Mouse (Mus musculus): ENCODE measurements at regions not wholly inside any gene's neighbourhood (a gene's known extent, or its start where the extent isn't known, plus 50 kb on each side); places are given as distances from the start of the nearest gene placed in this dataset.

DNA sequence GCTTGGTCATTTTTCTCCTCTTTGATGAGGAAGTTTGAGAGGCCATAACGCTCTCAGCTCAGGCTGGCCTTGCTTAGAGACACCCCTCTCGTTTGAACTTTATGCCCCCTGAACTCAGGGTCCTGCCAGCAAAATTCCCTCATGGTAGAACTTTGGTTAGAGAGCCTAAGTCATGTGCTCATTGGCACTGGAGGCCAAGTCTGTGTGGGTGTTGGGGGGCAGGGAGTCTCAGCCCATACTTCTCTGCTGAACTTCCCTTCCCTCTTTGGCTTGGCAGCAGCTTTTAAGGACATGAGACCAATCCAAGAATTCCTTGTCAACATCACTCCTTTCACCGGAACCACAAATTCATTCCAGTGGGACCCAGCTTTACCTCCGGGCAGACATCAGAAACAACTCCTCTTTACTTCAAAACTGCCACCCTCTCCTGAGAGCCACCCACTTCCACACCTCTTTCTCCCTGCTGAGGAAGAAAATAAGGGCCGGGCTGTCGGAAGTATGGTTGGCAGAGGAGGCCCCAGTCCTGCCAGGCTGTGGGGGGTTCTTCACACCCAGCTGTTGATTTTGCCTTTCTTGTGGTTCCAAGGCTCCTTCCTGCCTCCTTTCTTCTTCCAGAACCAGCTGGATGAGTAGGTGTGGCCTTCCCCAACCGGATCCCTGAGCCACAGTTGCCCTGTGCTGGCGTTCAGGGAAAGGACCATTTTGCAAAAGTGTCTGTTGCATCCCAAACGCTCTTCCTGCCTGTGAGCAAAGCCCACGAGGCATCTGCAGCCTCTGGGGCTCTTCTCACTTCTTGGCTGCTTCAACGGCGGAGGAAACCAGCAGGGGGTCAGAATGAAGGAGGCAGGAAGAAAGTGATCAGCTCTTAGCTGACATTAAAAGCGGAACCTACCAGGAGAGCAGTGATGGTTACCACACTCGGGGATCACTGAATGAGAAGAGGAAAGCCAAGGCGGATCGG is 91.5 kb upstream of the Gadd45a start:
- 51% methylated on average over 16 of the region's 16 CpGs for WGBS
- no peak overlapping the region for H3K27ac ChIP-seq (ENCODE audit: insufficient read depth, low read depth, low read length)
- peaks cover 6% of the 10 kb centered on the region; the same call in 1 of the 2 replicates for H3K4me1 ChIP-seq (ENCODE audit: control insufficient read depth, insufficient read depth, low read length)
- H3K4me3 ChIP-seq (ENCODE audit: insufficient read depth, low read depth, low read length), result no peak overlapping the region
- no peak for TF ChIP-seq CTCF (IDR thresholded peaks at IDR 0.05; ENCODE audit: insufficient read depth, low read depth, low read length)
- no peak for TF ChIP-seq POLR2A (IDR thresholded peaks at IDR 0.05; ENCODE audit: insufficient read depth, low read depth, low read length)

DNA sequence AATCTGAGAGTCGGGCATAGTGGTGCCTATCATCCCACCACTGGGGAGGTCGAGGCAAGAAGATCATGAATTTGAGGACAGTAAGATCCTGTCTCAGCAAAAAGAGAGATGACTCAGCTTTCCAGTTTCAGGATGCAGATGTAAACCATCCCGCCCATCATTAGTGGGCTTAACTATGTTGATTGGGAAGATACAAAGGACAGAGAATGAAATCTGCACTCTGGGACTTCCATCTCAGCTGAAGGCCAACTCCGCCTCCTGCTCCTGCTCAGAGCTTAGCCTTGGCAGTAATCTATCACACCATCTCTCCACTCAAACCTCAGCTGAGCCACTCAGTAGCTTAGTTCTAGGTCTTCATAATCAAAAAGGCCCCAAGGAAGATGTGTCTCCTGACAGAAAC is 90.5 kb upstream of the Gadd45a start:
- Histone ChIP-seq H3K4me3 (ENCODE audit: insufficient read depth, low read depth, low read length) (no peak overlapping the region), H3K4me1 (ENCODE audit: control insufficient read depth, insufficient read depth, low read length) (peaks cover 6% of the 10 kb centered on the region; the same call in 1 of the 2 replicates), H3K27ac (ENCODE audit: insufficient read depth, low read depth, low read length) (no peak overlapping the region)
- TF ChIP-seq POLR2A (IDR thresholded peaks at IDR 0.05; ENCODE audit: insufficient read depth, low read depth, low read length), result no peak
- no peak for TF ChIP-seq CTCF (IDR thresholded peaks at IDR 0.05; ENCODE audit: insufficient read depth, low read depth, low read length)
- WGBS, result 95% methylated on average over 4 of the region's 4 CpGs

DNA sequence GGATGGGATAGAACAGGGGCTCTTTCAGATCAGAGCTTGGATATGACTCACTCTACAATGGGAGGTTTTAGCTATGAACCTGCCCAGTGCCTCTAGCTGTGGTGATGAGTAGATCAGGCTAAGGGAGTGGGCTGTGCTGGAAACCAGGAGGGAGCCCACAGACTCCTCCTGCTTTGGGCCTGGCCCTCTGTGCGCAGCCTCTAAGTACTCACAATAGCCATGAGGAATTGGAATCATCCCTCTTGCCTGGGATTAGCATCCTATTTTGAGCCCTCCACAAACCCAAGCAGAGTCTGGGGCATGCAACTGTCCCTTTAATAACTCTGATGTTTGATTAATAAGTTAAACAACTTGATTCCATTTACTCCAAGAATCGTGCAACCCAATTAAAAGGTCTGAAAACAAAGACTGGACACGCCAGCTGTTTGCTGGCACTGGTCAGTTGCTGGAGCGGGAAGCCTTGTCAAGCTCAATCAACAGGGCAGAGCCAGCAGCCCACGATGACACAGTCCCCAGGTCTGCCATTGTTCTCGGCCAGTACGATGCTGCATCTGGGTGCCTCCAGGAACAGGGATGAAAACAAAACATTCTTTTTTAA is 88.6 kb upstream of the Gadd45a start:
- Histone ChIP-seq H3K4me1 (ENCODE audit: control insufficient read depth, insufficient read depth, low read length) (peaks cover 6% of the 10 kb centered on the region; the same call in 1 of the 2 replicates), H3K4me3 (ENCODE audit: insufficient read depth, low read depth, low read length) (no peak overlapping the region), H3K27ac (ENCODE audit: insufficient read depth, low read depth, low read length) (no peak overlapping the region)
- WGBS, result 58% methylated on average over 7 of the region's 7 CpGs
- TF ChIP-seq POLR2A (IDR thresholded peaks at IDR 0.05; ENCODE audit: insufficient read depth, low read depth, low read length) (no peak), CTCF (IDR thresholded peaks at IDR 0.05; ENCODE audit: insufficient read depth, low read depth, low read length) (no peak)

DNA sequence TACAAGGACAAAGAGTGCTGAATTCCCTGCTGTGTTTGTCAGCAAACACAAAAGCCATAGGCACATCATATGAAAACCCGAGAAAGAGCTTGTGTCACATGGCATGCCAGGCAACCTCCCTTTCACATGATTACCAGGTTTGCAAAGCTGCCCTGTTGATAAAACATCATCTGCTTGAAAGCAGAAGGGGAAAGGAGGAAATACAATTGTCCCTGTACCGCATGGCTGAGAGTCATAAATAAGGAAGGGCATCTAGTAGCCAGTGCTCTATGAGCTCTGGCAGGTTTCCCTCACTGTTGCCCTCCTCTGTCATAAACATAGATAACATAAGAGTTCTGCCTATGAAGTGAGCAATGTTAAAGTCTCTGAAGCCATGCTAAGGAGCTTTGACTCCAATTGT is 86.8 kb upstream of the Gadd45a start:
- no peak for TF ChIP-seq POLR2A (IDR thresholded peaks at IDR 0.05; ENCODE audit: insufficient read depth, low read depth, low read length)
- TF ChIP-seq CTCF (IDR thresholded peaks at IDR 0.05; ENCODE audit: insufficient read depth, low read depth, low read length), result no peak
- Histone ChIP-seq H3K27ac (ENCODE audit: insufficient read depth, low read depth, low read length) (no peak overlapping the region), H3K4me3 (ENCODE audit: insufficient read depth, low read depth, low read length) (no peak overlapping the region), H3K4me1 (ENCODE audit: control insufficient read depth, insufficient read depth, low read length) (peaks cover 4% of the 10 kb centered on the region; the same call in 1 of the 2 replicates)
- 68% methylated on average over 2 of the region's 2 CpGs for WGBS

DNA sequence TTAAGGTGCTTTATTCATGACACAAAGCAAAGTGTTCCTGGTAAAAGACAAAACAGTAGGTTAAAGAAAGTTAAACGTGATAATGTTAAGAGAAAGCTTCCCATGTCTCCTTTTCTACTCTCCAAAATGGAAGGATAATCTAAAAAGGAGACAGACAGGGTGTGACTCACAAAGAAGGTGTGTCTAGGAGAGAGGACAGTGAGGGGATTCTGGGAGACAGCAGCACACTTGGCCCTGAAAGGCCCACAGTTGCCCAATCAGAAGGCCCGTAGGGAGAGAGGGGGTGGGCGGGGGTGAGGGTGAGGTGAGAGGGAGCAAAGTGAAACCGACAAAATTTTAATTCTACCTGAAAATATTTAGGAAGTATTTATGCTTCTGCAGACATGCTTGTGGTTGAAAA is 85.8 kb upstream of the Gadd45a start:
- H3K27ac ChIP-seq (ENCODE audit: insufficient read depth, low read depth, low read length), result no peak overlapping the region
- no peaks in the 10 kb centered on the region for H3K4me1 ChIP-seq (ENCODE audit: control insufficient read depth, insufficient read depth, low read length)
- TF ChIP-seq CTCF (IDR thresholded peaks at IDR 0.05; ENCODE audit: insufficient read depth, low read depth, low read length), result no peak
- no peak for TF ChIP-seq POLR2A (IDR thresholded peaks at IDR 0.05; ENCODE audit: insufficient read depth, low read depth, low read length)
- 80% methylated on average over 4 of the region's 4 CpGs for WGBS
- no peak overlapping the region for H3K4me3 ChIP-seq (ENCODE audit: insufficient read depth, low read depth, low read length)

DNA sequence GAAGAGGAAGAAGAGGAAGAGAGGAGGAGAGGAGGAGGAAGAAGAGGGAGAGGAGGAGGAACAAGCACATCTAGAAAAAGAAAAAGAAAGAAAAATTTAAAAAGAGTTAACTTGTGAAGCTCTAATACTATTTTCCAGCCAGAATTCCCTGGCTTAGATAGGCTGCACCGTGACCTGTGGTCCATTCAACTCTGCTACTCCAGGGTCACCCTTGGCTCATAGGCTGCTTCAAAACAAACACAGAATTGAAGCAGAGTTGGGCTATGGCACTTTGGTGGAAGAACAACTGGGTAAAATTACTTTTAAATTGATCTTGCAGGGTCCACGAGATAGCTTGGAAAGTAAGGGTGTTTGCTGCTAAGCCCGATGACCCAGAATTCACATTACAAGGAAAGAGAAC is 79.0 kb upstream of the Gadd45a start:
- 91% methylated on average over 3 of the region's 3 CpGs for WGBS
- Histone ChIP-seq H3K27ac (ENCODE audit: insufficient read depth, low read depth, low read length) (no peak overlapping the region), H3K4me3 (ENCODE audit: insufficient read depth, low read depth, low read length) (no peak overlapping the region), H3K4me1 (ENCODE audit: control insufficient read depth, insufficient read depth, low read length) (peaks cover 4% of the 10 kb centered on the region; the same call in 1 of the 2 replicates)
- TF ChIP-seq POLR2A (IDR thresholded peaks at IDR 0.05; ENCODE audit: insufficient read depth, low read depth, low read length), result no peak
- no peak for TF ChIP-seq CTCF (IDR thresholded peaks at IDR 0.05; ENCODE audit: insufficient read depth, low read depth, low read length)

DNA sequence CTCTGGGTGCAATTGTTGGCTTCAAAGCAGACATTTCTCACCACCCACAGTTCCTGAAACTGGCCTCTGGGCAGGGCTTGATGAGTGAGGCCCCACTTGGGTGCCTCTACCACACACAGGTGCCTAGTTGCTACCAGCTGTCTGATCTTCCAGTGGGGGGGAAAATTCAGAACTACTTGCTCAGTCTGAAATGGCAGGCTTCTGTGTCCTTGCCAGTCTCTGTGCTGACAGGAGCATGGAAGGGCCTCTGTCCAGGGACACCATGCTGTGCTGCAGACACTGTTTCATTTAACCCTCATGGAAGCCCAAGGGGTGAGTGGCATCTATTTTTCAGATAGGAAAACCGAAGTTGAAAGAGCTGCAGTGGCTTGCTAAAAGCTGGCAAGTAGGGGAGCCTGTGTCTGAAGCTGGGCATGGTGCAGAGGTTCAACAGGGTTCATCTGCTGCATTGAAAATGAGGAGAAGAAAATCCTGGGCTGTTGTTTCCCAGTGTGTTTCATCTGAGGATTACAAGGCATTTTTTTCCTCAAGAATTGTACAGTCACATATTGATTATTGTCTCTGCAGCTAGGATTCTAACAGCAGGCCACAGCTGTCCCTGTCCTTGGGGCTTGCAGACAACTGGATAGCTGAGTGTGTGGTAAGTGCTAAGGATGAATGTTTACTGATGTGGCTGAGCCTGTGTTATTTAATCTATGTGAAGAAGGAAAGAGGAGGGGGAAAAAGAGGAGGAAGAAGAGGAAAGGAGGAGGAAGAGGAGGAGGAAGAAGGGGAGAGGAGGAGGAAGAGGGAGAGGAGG is 78.4 kb upstream of the Gadd45a start:
- Histone ChIP-seq H3K4me3 (ENCODE audit: insufficient read depth, low read depth, low read length) (no peak overlapping the region), H3K4me1 (ENCODE audit: control insufficient read depth, insufficient read depth, low read length) (peaks cover 4% of the 10 kb centered on the region; the same call in 1 of the 2 replicates), H3K27ac (ENCODE audit: insufficient read depth, low read depth, low read length) (no peak overlapping the region)
- 32% methylated on average over 1 of the region's 1 CpGs for WGBS
- no peak for TF ChIP-seq POLR2A (IDR thresholded peaks at IDR 0.05; ENCODE audit: insufficient read depth, low read depth, low read length)

DNA sequence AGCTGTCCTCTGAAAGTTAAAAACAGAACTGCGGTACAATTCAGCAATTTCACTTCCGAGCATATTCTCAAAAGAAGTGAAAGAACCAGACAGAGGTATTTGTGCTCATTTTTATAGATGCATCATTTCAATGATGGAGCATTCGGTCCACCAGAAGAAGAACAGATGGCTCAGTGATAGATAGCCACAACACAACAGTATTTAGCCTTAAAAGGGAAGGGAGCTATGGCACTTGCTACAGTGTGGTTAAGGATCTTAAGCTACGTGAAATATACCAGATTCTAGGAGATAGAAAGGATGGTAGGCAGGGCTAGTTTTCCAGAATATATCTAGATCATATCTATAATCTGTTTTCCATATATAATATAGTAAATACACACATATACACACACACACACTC is 77.5 kb upstream of the Gadd45a start:
- Histone ChIP-seq H3K27ac (ENCODE audit: insufficient read depth, low read depth, low read length) (no peak overlapping the region), H3K4me3 (ENCODE audit: insufficient read depth, low read depth, low read length) (no peak overlapping the region), H3K4me1 (ENCODE audit: control insufficient read depth, insufficient read depth, low read length) (peaks cover 4% of the 10 kb centered on the region; the same call in 1 of the 2 replicates)
- TF ChIP-seq POLR2A (IDR thresholded peaks at IDR 0.05; ENCODE audit: insufficient read depth, low read depth, low read length), result no peak
- TF ChIP-seq CTCF (IDR thresholded peaks at IDR 0.05; ENCODE audit: insufficient read depth, low read depth, low read length), result no peak
- 95% methylated on average over 4 of the region's 4 CpGs for WGBS

Measured in olfactory bulb, adult 2 months (tissue).